Mouse (Mus musculus) neural tube, embryonic 11.5 days (tissue): Measurements from ENCODE around the gene Proser1. TPM values are rescaled to one million over a fixed set of nuclear protein-coding genes. Genes with fewer than 3 reads are reported as not detected.

Experiments
- ATAC-seq: fragments of 200-750 bp; cut with Nextera tagmentation; 2 replicates; pipeline ENCODE4 v1.8.0; 2017; ENCODE audit warnings: moderate number of reproducible peaks, mild to moderate bottlenecking, moderate TSS enrichment, moderate library complexity; ENCODE audit not compliant: insufficient read depth, low FRiP score, low TSS enrichment
- DNase-seq: peaks from one replicate; pipeline ENCODE4 v3.0.0-alpha.2; 2015; ENCODE audit warnings: low spot score
- H3K27ac ChIP-seq: fragments of 300-500 bp; sonication (generic); 2 replicates; pipeline ENCODE4 v1.5.1; 2014; ENCODE audit warnings: low read depth, mild to moderate bottlenecking, low read length
- H3K27me3 ChIP-seq: fragments of 300-500 bp; sonication (generic); 2 replicates; pipeline ENCODE4 v1.6.1; 2014; ENCODE audit warnings: mild to moderate bottlenecking, low read length, mixed read lengths; ENCODE audit not compliant: control insufficient read depth, insufficient read depth
- H3K36me3 ChIP-seq: fragments of 300-500 bp; sonication (generic); 2 replicates; pipeline ENCODE4 v1.6.1; 2014; ENCODE audit warnings: mild to moderate bottlenecking, low read length, moderate library complexity, mixed read lengths; ENCODE audit not compliant: control insufficient read depth, insufficient read depth
- H3K4me1 ChIP-seq: fragments of 300-500 bp; sonication (generic); 2 replicates; pipeline ENCODE4 v1.6.1; 2014; ENCODE audit warnings: low read length, mixed read lengths; ENCODE audit not compliant: control insufficient read depth, insufficient read depth
- H3K4me2 ChIP-seq: fragments of 300-500 bp; sonication (generic); 2 replicates; pipeline ENCODE4 v1.6.1; 2014; ENCODE audit warnings: low read depth, mild to moderate bottlenecking, moderate library complexity
- H3K4me3 ChIP-seq: fragments of 300-500 bp; sonication (generic); 2 replicates; pipeline ENCODE4 v1.5.1; 2014; ENCODE audit warnings: low read depth, low read length
- H3K9ac ChIP-seq: fragments of 300-500 bp; sonication (generic); 2 replicates; pipeline ENCODE4 v1.6.1; 2014; ENCODE audit warnings: mild to moderate bottlenecking, low read length
- H3K9me3 ChIP-seq: fragments of 300-500 bp; sonication (generic); 2 replicates; pipeline ENCODE4 v1.6.1; 2016; ENCODE audit warnings: low read length; ENCODE audit not compliant: control insufficient read depth
- WGBS: fragments of 180-500 bp; shearing (Covaris S2); extraction: QIAGEN DNeasy Blood & Tissue Kit; methylation state at CpG from one replicate; pipeline ENCODE4 v1.1.7; 2014; 5-methylcytosine and 5-hydroxymethylcytosine counted together
- polyA plus RNA-seq: library from polyadenylated mRNA; unstranded; fragments of >200 nt; fragmentation: Nextera tagmentation; extraction: Ambion mirVana; gene quantifications from 2 replicates; pipeline ENCODE4 v1.2.1, GENCODE M21; 2014

Proser1 gene
- polyA plus RNA-seq, 1 experiment from 2014 or later, result 23.8 TPM

DNA sequence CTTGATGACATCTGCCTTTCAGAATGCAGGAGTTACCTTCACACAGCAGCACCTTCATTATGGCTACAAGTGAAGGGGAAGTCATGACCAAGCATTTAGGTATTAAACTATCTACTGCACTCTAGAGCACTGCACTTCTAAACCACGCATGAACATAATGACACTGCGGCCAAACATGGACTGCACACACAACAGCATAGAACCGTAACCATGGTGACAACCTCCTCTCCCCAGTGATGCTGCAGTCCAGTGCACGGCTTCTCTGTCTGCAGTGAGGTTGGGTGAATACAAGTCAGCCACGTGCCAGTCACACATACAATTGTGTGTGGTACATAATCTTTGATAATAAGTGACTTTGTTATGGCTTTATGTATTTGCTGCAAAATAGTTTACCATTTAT is 17.9 kb upstream of the Proser1 start:
- H3K27me3 ChIP-seq, result no peaks in the 10 kb centered on the region
- WGBS, result 71% methylated on average over 5 of the region's 5 CpGs
- H3K9ac ChIP-seq, result no peak overlapping the region
- H3K36me3 ChIP-seq, result peaks cover 3% of the 10 kb centered on the region; the same call in 1 of the 2 replicates
- ATAC-seq (peak; percentile 61; the same call in 1 of the 2 replicates), DNase-seq (peak; percentile 27)
- no peak overlapping the region for H3K4me3 ChIP-seq
- no peak overlapping the region for H3K4me2 ChIP-seq
- H3K27ac ChIP-seq, result no peak overlapping the region
- no peaks in the 10 kb centered on the region for H3K9me3 ChIP-seq
- H3K4me1 ChIP-seq, result no peaks in the 10 kb centered on the region

DNA sequence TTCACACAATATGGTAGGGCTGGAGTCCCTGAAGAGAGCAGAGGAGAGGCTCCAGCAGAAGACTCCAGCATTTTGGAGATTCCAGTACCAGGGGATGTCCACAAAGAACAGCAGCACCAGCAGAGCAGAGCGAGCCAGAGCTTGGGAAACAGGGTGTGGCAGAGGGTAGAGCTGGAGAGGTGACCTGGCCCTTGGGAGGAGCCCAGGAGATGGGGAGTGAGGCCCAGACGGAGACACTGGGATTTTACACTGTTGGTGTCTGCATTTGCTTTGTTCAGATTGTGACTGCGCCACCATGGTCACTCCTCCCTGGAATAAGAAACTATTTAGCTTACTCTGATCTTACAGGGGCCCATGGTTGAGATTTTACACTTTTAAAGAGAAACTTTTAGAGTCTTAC is 16.7 kb upstream of the Proser1 start:
- no peak for DNase-seq
- Histone ChIP-seq H3K36me3 (peaks cover 3% of the 10 kb centered on the region; the same call in 1 of the 2 replicates), H3K27me3 (no peaks in the 10 kb centered on the region), H3K9me3 (no peaks in the 10 kb centered on the region), H3K27ac (no peak overlapping the region), H3K4me3 (no peak overlapping the region), H3K4me1 (no peaks in the 10 kb centered on the region), H3K4me2 (no peak overlapping the region), H3K9ac (no peak overlapping the region)
- WGBS, result 89% methylated on average over 3 of the region's 3 CpGs
- no peak for ATAC-seq

DNA sequence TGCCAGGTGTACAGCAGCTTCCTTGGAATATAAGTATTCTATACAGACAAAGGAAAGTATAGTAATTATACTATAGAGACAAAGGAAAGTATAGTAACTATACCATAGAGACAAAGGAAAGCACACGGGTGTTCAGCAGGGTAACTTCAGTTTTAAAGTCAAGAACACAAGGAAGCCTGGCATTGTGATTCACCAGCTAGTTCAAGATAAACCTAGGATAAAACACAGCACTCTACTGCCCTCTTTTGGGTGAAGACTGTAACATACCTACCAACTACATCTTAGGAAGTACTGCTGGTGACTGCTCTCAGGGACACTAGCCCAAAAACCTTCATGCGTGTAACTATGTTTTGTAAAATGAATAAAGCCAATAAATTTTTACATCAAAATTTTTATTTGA is 15.3 kb upstream of the Proser1 start:
- 27% methylated on average over 2 of the region's 2 CpGs for WGBS
- DNase-seq (peak; percentile 38), ATAC-seq (no peak; the same call in 1 of the 2 replicates)

DNA sequence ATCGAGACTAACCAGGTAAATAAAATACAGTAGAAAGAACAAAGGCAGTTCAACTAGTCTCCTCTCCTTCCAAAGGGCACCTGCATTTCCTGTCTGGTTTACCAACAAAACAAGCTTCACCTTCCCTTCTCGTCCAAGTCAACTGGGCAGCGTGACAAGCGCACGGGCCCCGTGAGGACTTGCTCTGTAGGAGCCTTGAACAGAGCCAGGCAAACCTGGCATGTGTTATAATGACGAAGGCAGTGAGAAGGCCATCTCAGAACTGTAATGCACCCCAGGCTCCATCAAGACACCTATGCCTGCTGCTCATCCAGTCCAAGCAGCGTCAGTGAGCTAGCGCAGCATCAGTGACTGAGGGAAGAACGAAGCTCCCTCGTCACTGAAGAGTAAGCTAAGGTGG is 12.8 kb upstream of the Proser1 start:
- Histone ChIP-seq H3K4me3 (no peak overlapping the region), H3K9ac (no peak overlapping the region), H3K27ac (no peak overlapping the region), H3K4me1 (no peaks in the 10 kb centered on the region), H3K4me2 (no peak overlapping the region), H3K9me3 (no peaks in the 10 kb centered on the region), H3K27me3 (no peaks in the 10 kb centered on the region), H3K36me3 (peaks cover 8% of the 10 kb centered on the region; the same call in 1 of the 2 replicates)
- DNase-seq (no peak), ATAC-seq (no peak)
- WGBS, result 95% methylated on average over 11 of the region's 11 CpGs

More for the DNA sequence above, 15.3 kb upstream of the Proser1 start:
- Histone ChIP-seq H3K4me1 (no peaks in the 10 kb centered on the region), H3K27ac (no peak overlapping the region), H3K9ac (no peak overlapping the region), H3K9me3 (no peaks in the 10 kb centered on the region), H3K27me3 (no peaks in the 10 kb centered on the region), H3K36me3 (peaks cover 5% of the 10 kb centered on the region; the same call in 1 of the 2 replicates), H3K4me3 (no peak overlapping the region), H3K4me2 (no peak overlapping the region)

DNA sequence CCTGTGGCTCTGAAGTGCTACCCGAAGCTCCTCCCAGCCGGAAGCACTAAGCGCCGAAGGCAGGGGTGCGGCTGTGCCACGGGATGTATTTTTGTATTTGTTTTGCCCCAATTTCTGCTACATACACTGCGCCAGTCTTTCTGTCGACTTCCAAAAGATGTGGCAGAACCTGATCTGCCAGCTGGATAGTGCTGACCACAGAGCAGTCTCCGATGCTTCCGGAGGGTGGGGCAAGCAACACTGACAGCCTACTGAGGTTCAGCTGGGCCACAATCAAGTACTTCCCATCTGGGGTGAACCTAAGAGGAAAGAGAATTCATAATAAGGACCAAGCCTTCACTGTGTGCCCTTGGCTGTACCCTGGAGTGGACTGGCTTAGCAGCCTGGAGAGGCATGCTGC is 11.1 kb upstream of the Proser1 start:
- no peaks in the 10 kb centered on the region for H3K4me1 ChIP-seq
- no peak overlapping the region for H3K9ac ChIP-seq
- 93% methylated on average over 10 of the region's 10 CpGs for WGBS
- no peak for DNase-seq
- H3K36me3 ChIP-seq, result peaks cover 8% of the 10 kb centered on the region; the same call in 1 of the 2 replicates
- no peaks in the 10 kb centered on the region for H3K27me3 ChIP-seq
- no peak overlapping the region for H3K4me3 ChIP-seq
- no peak overlapping the region for H3K4me2 ChIP-seq
- no peak overlapping the region for H3K27ac ChIP-seq
- no peak for ATAC-seq
- no peaks in the 10 kb centered on the region for H3K9me3 ChIP-seq

DNA sequence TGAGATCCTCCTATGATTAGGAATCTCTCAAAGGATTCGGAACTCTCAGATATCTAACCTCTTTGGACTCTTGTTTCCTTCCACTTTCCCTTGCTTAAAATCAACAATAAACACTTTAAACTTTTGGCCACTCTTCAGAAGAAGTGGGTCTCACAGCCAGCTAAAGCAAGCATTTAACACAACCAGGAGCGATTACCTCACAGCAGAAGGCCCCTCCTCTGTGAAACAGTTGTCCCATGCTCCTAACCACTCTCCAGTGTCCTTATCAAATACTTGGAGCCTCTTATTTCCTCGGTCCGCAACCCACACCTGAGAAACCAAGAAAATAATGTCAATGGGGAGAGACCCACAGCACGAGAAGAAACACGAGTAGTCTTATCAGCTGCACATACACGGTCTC is 10.1 kb upstream of the Proser1 start:
- Histone ChIP-seq H3K4me3 (no peak overlapping the region), H3K4me2 (no peak overlapping the region), H3K9me3 (no peaks in the 10 kb centered on the region), H3K4me1 (no peaks in the 10 kb centered on the region), H3K9ac (no peak overlapping the region), H3K27ac (no peak overlapping the region), H3K36me3 (peaks cover 8% of the 10 kb centered on the region; the same call in 1 of the 2 replicates), H3K27me3 (no peaks in the 10 kb centered on the region)
- DNase-seq (no peak), ATAC-seq (no peak)
- 95% methylated on average over 7 of the region's 7 CpGs for WGBS

DNA sequence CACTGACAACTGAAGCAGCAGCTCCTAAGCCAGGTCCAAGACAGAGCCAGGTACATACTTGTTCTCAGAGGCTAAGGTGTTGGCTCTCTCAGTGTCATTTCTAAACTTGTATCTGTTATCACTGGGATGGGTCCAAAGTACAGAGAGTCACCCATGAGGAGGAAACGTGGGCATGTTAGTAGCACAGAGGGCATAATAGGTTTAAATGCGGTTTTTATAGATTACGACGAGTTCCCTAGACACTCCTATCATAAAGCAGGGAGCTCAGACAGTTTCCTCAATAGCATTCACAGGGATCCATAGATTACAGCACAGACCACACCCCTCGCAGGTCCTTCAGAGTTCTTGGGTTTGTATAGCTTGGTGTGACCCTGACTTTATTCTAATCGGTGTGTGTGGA is 9.5 kb upstream of the Proser1 start:
- H3K27me3 ChIP-seq, result no peaks in the 10 kb centered on the region
- no peaks in the 10 kb centered on the region for H3K9me3 ChIP-seq
- no peak overlapping the region for H3K27ac ChIP-seq
- DNase-seq (no peak), ATAC-seq (no peak)
- no peak overlapping the region for H3K9ac ChIP-seq
- 95% methylated on average over 6 of the region's 6 CpGs for WGBS
- no peak overlapping the region for H3K4me2 ChIP-seq
- no peak overlapping the region for H3K4me3 ChIP-seq
- H3K36me3 ChIP-seq, result peaks cover 8% of the 10 kb centered on the region; the same call in 1 of the 2 replicates
- H3K4me1 ChIP-seq, result no peaks in the 10 kb centered on the region

DNA sequence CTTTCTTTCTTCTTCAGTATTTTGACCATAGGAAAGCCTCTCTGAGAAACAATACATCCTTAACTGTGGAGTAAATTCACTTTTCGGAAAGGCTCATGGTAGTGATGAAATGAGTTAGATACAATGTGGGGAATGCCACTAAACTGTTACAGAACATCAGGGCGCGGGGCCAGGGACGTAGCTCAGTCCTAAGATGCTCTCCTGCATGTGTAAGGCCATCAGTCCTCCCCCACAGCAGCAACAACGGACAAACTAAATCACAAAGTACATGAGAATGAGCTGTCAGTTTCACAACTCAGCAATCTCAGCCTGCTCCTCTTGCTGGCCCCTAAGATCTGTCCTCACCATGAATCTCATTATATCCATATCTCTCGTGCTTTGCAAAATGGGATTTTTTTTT is 8.9 kb upstream of the Proser1 start:
- H3K9me3 ChIP-seq, result no peaks in the 10 kb centered on the region
- DNase-seq (no peak), ATAC-seq (no peak)
- H3K4me3 ChIP-seq, result no peak overlapping the region
- H3K9ac ChIP-seq, result no peak overlapping the region
- no peak overlapping the region for H3K27ac ChIP-seq
- 95% methylated on average over 6 of the region's 6 CpGs for WGBS
- H3K36me3 ChIP-seq, result peaks cover 8% of the 10 kb centered on the region; the same call in 1 of the 2 replicates
- H3K27me3 ChIP-seq, result no peaks in the 10 kb centered on the region
- no peaks in the 10 kb centered on the region for H3K4me1 ChIP-seq
- no peak overlapping the region for H3K4me2 ChIP-seq

DNA sequence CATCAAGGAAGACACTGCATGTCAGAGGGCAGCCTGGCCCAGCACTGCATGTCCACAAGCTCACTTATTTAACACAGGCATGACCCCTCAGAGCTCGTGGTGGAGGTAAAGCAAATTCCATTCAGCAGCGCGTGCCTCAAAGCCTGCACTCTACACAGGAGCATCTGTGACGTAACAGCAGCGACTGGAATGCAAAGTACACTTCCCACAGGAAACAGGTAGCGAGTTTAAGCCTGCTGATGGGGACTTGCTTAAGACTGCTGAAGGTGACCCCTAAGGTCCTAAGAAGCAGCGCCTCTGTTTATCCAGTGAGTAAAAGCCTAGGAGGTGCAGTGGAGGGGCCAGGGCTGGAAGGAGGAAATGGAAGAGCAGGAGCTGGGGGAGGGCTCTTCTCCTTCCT is 8.5 kb upstream of the Proser1 start:
- H3K36me3 ChIP-seq, result peaks cover 4% of the 10 kb centered on the region; the same call in 1 of the 2 replicates
- no peaks in the 10 kb centered on the region for H3K27me3 ChIP-seq
- H3K4me1 ChIP-seq, result no peaks in the 10 kb centered on the region
- no peaks in the 10 kb centered on the region for H3K9me3 ChIP-seq
- H3K4me2 ChIP-seq, result no peak overlapping the region
- 79% methylated on average over 7 of the region's 7 CpGs for WGBS
- H3K4me3 ChIP-seq, result no peak overlapping the region
- H3K27ac ChIP-seq, result no peak overlapping the region
- DNase-seq, result no peak
- no peak for ATAC-seq
- H3K9ac ChIP-seq, result no peak overlapping the region
